Mouse (Mus musculus) heart, embryonic 16.5 days (tissue): ENCODE data around the gene Cygb. TPM values are rescaled to one million over a fixed set of nuclear protein-coding genes. Genes with fewer than 3 reads are reported as not detected.

Source experiments
- ATAC-seq: fragments of 200-750 bp; cut with Nextera tagmentation; replicated peaks from 2 replicates; pipeline ENCODE4 v1.8.0; 2017; ENCODE audit warnings: moderate number of reproducible peaks; ENCODE audit not compliant: insufficient read depth, low FRiP score; ENCODE audit errors: extremely low read depth
- H3K27ac ChIP-seq: fragments of 300-500 bp; sonication (generic); 2 replicates; pipeline ENCODE4 v1.5.1; 2014; ENCODE audit warnings: mild to moderate bottlenecking, low read length, control low read depth, moderate library complexity
- H3K27me3 ChIP-seq: fragments of 300-500 bp; sonication (generic); 2 replicates; pipeline ENCODE4 v1.6.1; 2014; ENCODE audit warnings: low read length, mixed read lengths; ENCODE audit not compliant: control insufficient read depth, insufficient read depth
- H3K36me3 ChIP-seq: fragments of 300-500 bp; sonication (generic); 2 replicates; pipeline ENCODE4 v1.6.1; 2014; ENCODE audit not compliant: control insufficient read depth, insufficient read depth
- H3K4me1 ChIP-seq: fragments of 300-500 bp; sonication (generic); 2 replicates; pipeline ENCODE4 v1.6.1; 2014; ENCODE audit warnings: low read length, mixed read lengths; ENCODE audit not compliant: control insufficient read depth, insufficient read depth
- H3K4me2 ChIP-seq: fragments of 300-500 bp; sonication (generic); 2 replicates; pipeline ENCODE4 v1.6.1; 2014; ENCODE audit warnings: low read depth, mild to moderate bottlenecking, control low read depth, low read length
- H3K4me3 ChIP-seq: fragments of 300-500 bp; sonication (generic); 2 replicates; pipeline ENCODE4 v1.5.1; 2014; ENCODE audit warnings: mild to moderate bottlenecking, control low read depth, low read length
- H3K9ac ChIP-seq: fragments of 300-500 bp; sonication (generic); 2 replicates; pipeline ENCODE4 v1.6.1; 2014; ENCODE audit warnings: low read length, control low read depth
- H3K9me3 ChIP-seq: fragments of 300-500 bp; sonication (generic); replicated peaks from 2 replicates; pipeline ENCODE4 v1.6.1; 2016; ENCODE audit warnings: low read length; ENCODE audit not compliant: control insufficient read depth
- whole genome bisulfite sequencing: fragments of 180-500 bp; shearing (Covaris S2); extraction: QIAGEN DNeasy Blood & Tissue Kit; methylation state at CpG from one replicate; pipeline ENCODE4 v1.1.7; 2014; 5-methylcytosine and 5-hydroxymethylcytosine counted together
- polyA plus RNA-seq: library from polyadenylated mRNA; unstranded; fragments of >200 nt; fragmentation: Nextera tagmentation; extraction: Ambion mirVana; gene quantifications from 2 replicates; pipeline ENCODE4 v1.2.1, GENCODE M21; 2015

Gene Cygb
- polyA plus RNA-seq, 1 experiment from 2014 or later = 12.3 TPM

DNA sequence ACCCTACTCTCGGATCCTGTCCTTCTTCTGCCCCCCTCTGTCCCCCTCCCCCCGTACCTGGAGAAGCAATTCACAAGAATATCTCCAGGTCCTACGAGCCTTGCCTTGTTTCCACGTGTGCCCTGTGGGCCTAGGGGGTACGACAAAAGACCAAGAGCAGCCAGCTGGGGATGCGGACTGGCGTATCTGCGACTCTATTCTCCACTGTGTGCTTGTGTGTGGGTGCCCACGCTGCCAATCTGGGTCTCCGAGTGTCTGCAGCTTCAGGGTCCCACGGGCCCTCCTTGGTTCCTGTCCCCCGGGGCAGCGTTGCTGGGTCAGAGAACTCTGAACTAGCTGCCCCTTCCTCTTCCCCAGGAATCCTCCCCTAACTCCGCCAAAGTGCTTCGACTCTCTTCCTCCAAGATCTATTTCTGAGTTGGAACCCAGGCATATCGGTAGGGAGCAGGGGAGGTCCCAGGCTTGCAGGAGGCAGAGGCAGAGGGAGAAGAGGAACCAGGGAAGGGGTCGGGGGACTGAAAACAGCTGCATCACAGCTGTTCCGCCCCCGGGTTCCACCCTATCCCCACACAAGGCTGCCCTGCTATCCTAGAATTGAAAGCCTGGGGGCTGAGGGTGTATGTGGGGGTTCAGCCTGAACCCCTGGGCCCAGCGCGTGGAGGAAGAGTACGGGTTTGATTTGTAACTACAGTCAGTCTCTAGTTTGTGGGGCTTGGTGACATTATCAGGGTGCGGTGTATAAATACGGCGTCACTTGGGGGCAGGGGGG, 1.6 kb downstream of the Cygb start:
- no peaks in the 10 kb centered on the region for H3K9me3 ChIP-seq
- H3K27ac ChIP-seq = no peak overlapping the region
- H3K4me1 ChIP-seq = peaks cover 18% of the 10 kb centered on the region
- no peaks in the 10 kb centered on the region for H3K36me3 ChIP-seq
- peak overlapping the region; percentile 25; the same call in 1 of the 2 replicates for H3K4me3 ChIP-seq
- 68% methylated on average over 25 of the region's 25 CpGs for WGBS
- H3K9ac ChIP-seq = no peak overlapping the region
- peak overlapping the region; percentile 95 for H3K4me2 ChIP-seq
- H3K27me3 ChIP-seq = peaks cover 40% of the 10 kb centered on the region
- no peak for ATAC-seq

GRCm38 (mm10) chr11:116651339-116651738, 2.8 kb downstream of the Cygb start:
- Histone ChIP-seq H3K9me3 (no peaks in the 10 kb centered on the region), H3K27me3 (peaks cover 41% of the 10 kb centered on the region), H3K27ac (no peak overlapping the region), H3K36me3 (no peaks in the 10 kb centered on the region), H3K4me3 (no peak overlapping the region), H3K9ac (no peak overlapping the region), H3K4me1 (peaks cover 8% of the 10 kb centered on the region), H3K4me2 (no peak overlapping the region)
- ATAC-seq = no peak
- 78% methylated on average over 8 of the region's 8 CpGs for WGBS

- Histone ChIP-seq H3K9ac (no peak overlapping the region), H3K9me3 (no peaks in the 10 kb centered on the region), H3K27ac (no peak overlapping the region), H3K4me2 (no peak overlapping the region), H3K27me3 (peaks cover 41% of the 10 kb centered on the region), H3K36me3 (no peaks in the 10 kb centered on the region), H3K4me3 (no peak overlapping the region), H3K4me1 (peaks cover 6% of the 10 kb centered on the region; the same call in 1 of the 2 replicates)
- ATAC-seq = no peak
- 82% methylated on average over 8 of the region's 8 CpGs for whole genome bisulfite sequencing
Measured at GRCm38 (mm10) chr11:116650811-116651210, 3.3 kb downstream of the Cygb start.

GRCm38 (mm10) chr11:116649711-116650337, 4.3 kb downstream of the Cygb start:
- Histone ChIP-seq H3K9ac (no peak overlapping the region), H3K9me3 (no peaks in the 10 kb centered on the region), H3K4me3 (no peak overlapping the region), H3K4me2 (no peak overlapping the region), H3K4me1 (peaks cover 6% of the 10 kb centered on the region; the same call in 1 of the 2 replicates), H3K36me3 (no peaks in the 10 kb centered on the region), H3K27me3 (peaks cover 36% of the 10 kb centered on the region), H3K27ac (no peak overlapping the region)
- 85% methylated on average over 13 of the region's 13 CpGs for WGBS
- no peak for ATAC-seq

GRCm38 (mm10) chr11:116648976-116649375, 5.1 kb downstream of the Cygb start:
- Histone ChIP-seq H3K9me3 (no peaks in the 10 kb centered on the region), H3K36me3 (no peaks in the 10 kb centered on the region), H3K27ac (peak overlapping the region; percentile 18; the same call in 1 of the 2 replicates), H3K27me3 (peaks cover 29% of the 10 kb centered on the region), H3K4me3 (no peak overlapping the region), H3K4me1 (peaks cover 4% of the 10 kb centered on the region; the same call in 1 of the 2 replicates), H3K4me2 (no peak overlapping the region), H3K9ac (no peak overlapping the region)
- no peak for ATAC-seq
- WGBS = 63% methylated on average over 10 of the region's 10 CpGs

- Histone ChIP-seq H3K4me1 (peaks cover 5% of the 10 kb centered on the region), H3K27me3 (peaks cover 26% of the 10 kb centered on the region), H3K4me3 (no peak overlapping the region), H3K27ac (peak overlapping the region; percentile 74), H3K9ac (no peak overlapping the region), H3K9me3 (no peaks in the 10 kb centered on the region), H3K4me2 (no peak overlapping the region), H3K36me3 (no peaks in the 10 kb centered on the region)
- 61% methylated on average over 18 of the region's 18 CpGs for WGBS
- ATAC-seq = peak; percentile 19; the same call in 1 of the 2 replicates
Measured at GRCm38 (mm10) chr11:116648213-116648921, 5.7 kb downstream of the Cygb start.

GRCm38 (mm10) chr11:116647340-116647991, 6.6 kb downstream of the Cygb start:
- Histone ChIP-seq H3K36me3 (no peaks in the 10 kb centered on the region), H3K4me3 (no peak overlapping the region), H3K4me2 (no peak overlapping the region), H3K27me3 (peaks cover 18% of the 10 kb centered on the region), H3K4me1 (peaks cover 6% of the 10 kb centered on the region), H3K27ac (peak overlapping the region; percentile 76), H3K9me3 (no peaks in the 10 kb centered on the region), H3K9ac (peak overlapping the region; percentile 15; the same call in 1 of the 2 replicates)
- WGBS = 44% methylated on average over 11 of the region's 11 CpGs
- ATAC-seq = peak; percentile 25

- ATAC-seq = no peak
- Histone ChIP-seq H3K27me3 (peaks cover 12% of the 10 kb centered on the region), H3K36me3 (no peaks in the 10 kb centered on the region), H3K9me3 (no peaks in the 10 kb centered on the region), H3K4me3 (no peak overlapping the region), H3K27ac (peak overlapping the region; percentile 76; the same call in 1 of the 2 replicates), H3K9ac (no peak overlapping the region), H3K4me2 (no peak overlapping the region), H3K4me1 (peaks cover 6% of the 10 kb centered on the region)
- WGBS = 80% methylated on average over 7 of the region's 7 CpGs
Measured at GRCm38 (mm10) chr11:116646771-116647170, 7.3 kb downstream of the Cygb start.
